Mouse (Mus musculus): ENCODE results near the gene Ftl1.
A peak's percentile ranks its signal among the peaks of the same experiment; 100 is the strongest.
"Not testable (repeated sequence)": the region's sequence is repeated elsewhere in the genome, so short reads cannot be mapped to it uniquely, and the experiment has no call there.

Ftl1 gene

GRCm38 (mm10) chr7:45459564-45460140 lies at the start of gene Ftl1:
Gene Ftl1 (minus strand): TSS chr7:45459884.
- peak; percentile 96 for DNase-seq (ENCODE audit: low spot score in 2 of 2)

- DNase-seq (ENCODE audit: low spot score in 2 of 2), result no peak
Observed at GRCm38 (mm10) chr7:45509181-45509882, 49.6 kb upstream of the Ftl1 start.

- no peak for DNase-seq (ENCODE audit: low spot score in 2 of 2)
Observed at GRCm38 (mm10) chr7:45508561-45508960, 48.9 kb upstream of the Ftl1 start.

GRCm38 (mm10) chr7:45507583-45507982 lies 47.9 kb upstream of the Ftl1 start:
- no peak for DNase-seq (ENCODE audit: low spot score in 2 of 2)

- DNase-seq (ENCODE audit: low spot score in 2 of 2), result no peak
Observed at GRCm38 (mm10) chr7:45498427-45498826, 38.7 kb upstream of the Ftl1 start.

GRCm38 (mm10) chr7:45494548-45494947 lies 34.9 kb upstream of the Ftl1 start:
- no peak for DNase-seq (ENCODE audit: low spot score in 2 of 2)

- no peak for DNase-seq (ENCODE audit: low spot score in 2 of 2)
Observed at GRCm38 (mm10) chr7:45492951-45493350, 33.3 kb upstream of the Ftl1 start.

GRCm38 (mm10) chr7:45492225-45492844 lies 32.7 kb upstream of the Ftl1 start:
- no peak for DNase-seq (ENCODE audit: low spot score in 2 of 2)

GRCm38 (mm10) chr7:45491264-45491663 lies 31.6 kb upstream of the Ftl1 start:
- no peak for DNase-seq (ENCODE audit: low spot score in 2 of 2)

GRCm38 (mm10) chr7:45490822-45491221 lies 31.1 kb upstream of the Ftl1 start:
- peak; percentile 46 for DNase-seq (ENCODE audit: low spot score in 2 of 2)

- DNase-seq (ENCODE audit: low spot score in 2 of 2), result no peak
Observed at GRCm38 (mm10) chr7:45489578-45489977, 29.9 kb upstream of the Ftl1 start.

- DNase-seq (ENCODE audit: low spot score in 2 of 2), result peak; percentile 36 to 44
Observed at GRCm38 (mm10) chr7:45488293-45489204, 28.9 kb upstream of the Ftl1 start, which contains the start of gene Dhdh. Gene Dhdh (minus strand): TSS chr7:45488805.

- no peak for DNase-seq (ENCODE audit: low spot score in 2 of 2)
Observed at GRCm38 (mm10) chr7:45487861-45488292, 28.2 kb upstream of the Ftl1 start.

GRCm38 (mm10) chr7:45486761-45487415 lies 27.2 kb upstream of the Ftl1 start, which contains the start of gene Gm45808:
Gene Gm45808 (minus strand): TSS chr7:45486811.
- DNase-seq (ENCODE audit: low spot score in 2 of 2), result no peak

- no peak for DNase-seq (ENCODE audit: low spot score in 2 of 2)
Observed at GRCm38 (mm10) chr7:45486158-45486557, 26.5 kb upstream of the Ftl1 start.

- not testable (repeated sequence) for DNase-seq (ENCODE audit: low spot score in 2 of 2)
Observed at GRCm38 (mm10) chr7:45484985-45485384, 25.3 kb upstream of the Ftl1 start.

GRCm38 (mm10) chr7:45482166-45482565 lies 22.5 kb upstream of the Ftl1 start:
- no peak for DNase-seq (ENCODE audit: low spot score in 2 of 2)

GRCm38 (mm10) chr7:45481374-45481927 lies 21.8 kb upstream of the Ftl1 start, which contains the start of gene Tulp2:
Gene Tulp2 (plus strand): TSS chr7:45481877.
- peak; percentile 71 to 77 for DNase-seq (ENCODE audit: low spot score in 2 of 2)

- not testable (repeated sequence) for DNase-seq (ENCODE audit: low spot score in 2 of 2)
Observed at GRCm38 (mm10) chr7:45480310-45480709, 20.6 kb upstream of the Ftl1 start.

- DNase-seq (ENCODE audit: low spot score in 2 of 2), result no peak
Observed at GRCm38 (mm10) chr7:45478774-45479173, 19.1 kb upstream of the Ftl1 start.

- DNase-seq (ENCODE audit: low spot score in 2 of 2), result peak; percentile 66 to 69
Observed at GRCm38 (mm10) chr7:45477003-45477402, 17.3 kb upstream of the Ftl1 start.

Measured in right cerebral cortex, adult 2 months (tissue).